Mouse (Mus musculus) erythroblast, embryonic 14.5 days (primary cell): ENCODE measurements around the gene Tgfbr1.

Source experiments
- GATA1 ChIP-seq: IDR thresholded peaks from 2 replicates; pipeline ENCODE4 v1.6.1; 2012; ENCODE audit warnings: low read length, inconsistent platforms, mixed read lengths
- TAL1 ChIP-seq: IDR thresholded peaks from 3 replicates; pipeline ENCODE4 v1.6.1; 2012; ENCODE audit warnings: low read length, inconsistent platforms, mixed read lengths

DNA sequence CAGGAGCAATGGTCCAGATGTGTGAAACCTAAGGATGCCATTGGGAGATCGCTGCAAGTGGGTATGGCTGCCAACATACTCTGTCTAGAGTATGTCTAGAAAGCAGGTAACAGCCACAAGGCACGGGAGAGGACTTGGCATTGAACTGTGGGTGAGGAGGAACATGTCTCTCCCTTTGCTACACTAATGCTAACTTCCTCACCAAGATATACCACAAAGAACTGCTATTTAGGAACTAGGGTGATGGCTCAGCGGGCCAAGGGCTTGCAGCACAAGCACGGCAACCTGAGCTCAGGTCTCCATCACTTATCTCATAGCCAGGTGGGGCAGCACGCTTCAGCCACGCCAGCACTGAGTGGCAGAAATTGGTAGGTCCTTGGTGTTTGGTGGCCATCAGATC is 41.6 kb upstream of the Tgfbr1 start:
- TF ChIP-seq GATA1 (no peak), TAL1 (no peak)
